Mouse (Mus musculus) liver, adult (tissue): Measurements from ENCODE around the gene Sp3.

ENCODE experiments used
- GATA4 ChIP-seq: IDR thresholded peaks from 2 replicates; pipeline ENCODE4 v1.6.1; 2014; ENCODE audit warnings: mild to moderate bottlenecking, low read length; ENCODE audit not compliant: insufficient replicate concordance

The Sp3 gene

DNA sequence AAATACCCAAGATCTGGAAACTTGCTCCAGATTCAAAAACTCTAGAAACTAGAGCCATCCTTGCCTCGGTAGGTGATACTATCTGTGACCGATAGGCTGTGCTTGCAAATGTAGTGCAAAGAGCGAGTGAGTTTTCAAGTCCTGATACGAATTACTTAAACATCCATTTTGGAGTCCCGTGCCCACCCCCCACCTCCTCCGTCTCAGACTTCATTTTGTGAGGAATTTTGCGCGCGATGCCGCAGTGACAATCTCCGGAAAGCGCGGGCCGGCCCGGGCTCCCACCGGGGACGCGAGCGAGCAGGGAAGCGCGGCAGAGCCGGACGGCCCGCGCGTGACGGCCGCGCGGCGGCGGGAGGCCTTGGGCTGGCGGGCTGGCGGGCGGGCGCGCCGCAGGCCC is 1.8 kb downstream of the Sp3 start:
- TF ChIP-seq GATA4 = no peak

DNA sequence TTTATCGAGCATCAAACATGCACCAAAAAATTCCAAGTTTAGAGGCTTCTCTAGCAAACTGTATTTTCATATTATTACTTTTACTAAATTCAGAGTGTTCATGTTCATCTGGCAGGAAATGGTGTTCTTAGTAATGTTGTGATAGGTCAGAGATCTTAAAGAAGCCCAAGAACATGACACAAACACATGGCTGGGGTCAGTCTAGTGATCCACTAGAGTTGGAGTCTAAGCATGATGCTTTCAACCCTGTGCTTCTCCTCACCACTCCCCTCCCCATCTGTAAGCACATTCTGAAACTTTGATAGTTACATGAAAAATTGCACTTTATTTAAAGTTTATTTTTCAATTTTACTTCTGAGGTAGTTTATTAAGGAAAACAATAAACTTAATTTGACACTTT is 3.0 kb downstream of the Sp3 start:
- TF ChIP-seq GATA4 = no peak

DNA sequence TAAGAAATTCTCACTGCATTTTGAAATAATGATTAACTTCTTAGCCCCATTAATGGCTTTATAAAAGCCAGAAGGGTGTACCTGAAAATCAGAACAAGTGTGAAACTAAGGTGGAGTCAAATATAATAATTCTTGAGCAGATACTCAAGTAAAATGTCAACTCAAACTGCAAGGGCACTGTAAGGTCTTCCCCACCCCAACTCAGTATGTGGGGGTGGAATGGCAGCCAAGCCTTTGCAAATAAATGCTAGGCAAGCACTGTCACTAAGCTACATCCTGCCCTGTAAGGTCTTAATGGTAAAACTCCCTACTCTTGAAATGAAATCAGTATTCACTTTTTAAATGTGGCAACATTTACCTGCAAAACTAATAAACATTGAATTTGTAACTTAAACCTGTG is 4.2 kb downstream of the Sp3 start:
- TF ChIP-seq GATA4 = no peak

DNA sequence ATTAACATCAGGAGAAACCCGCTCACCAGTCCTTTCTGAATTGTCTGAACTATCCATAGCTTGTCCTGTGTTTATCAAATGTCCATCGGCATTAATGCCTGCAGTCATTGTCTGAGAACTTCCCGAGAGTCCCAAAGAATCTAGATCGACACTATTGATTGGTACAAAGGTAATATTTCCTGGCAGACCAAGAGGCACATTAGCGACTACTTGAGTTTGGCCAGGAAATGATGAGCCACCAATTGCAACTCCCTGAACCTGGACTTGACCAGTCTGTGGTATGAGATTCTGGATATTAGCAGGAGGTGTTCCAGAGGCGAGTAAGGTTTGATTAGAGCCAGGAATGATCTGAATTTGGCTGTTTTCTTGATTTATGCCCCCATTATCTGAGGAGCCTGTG is 9.4 kb downstream of the Sp3 start:
- no peak for TF ChIP-seq GATA4

DNA sequence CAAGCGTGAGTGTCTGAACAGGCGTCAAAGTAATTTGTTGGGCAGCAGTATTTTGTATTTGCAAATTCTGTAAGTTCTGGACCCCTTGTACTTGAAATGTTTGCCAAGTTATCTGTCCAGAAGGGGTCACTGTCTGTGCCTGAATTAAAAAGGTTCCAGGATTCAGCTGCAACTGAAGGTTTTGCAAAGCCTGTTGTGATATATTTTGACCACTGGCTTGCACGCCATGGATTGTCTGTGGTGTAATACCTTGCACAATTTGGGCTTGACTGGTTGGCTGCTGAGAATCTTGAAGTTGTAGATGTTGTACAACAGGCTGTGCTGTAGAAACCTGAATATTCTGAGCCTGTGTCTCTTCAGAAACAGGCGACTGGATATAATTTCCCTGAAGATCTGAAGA is 9.9 kb downstream of the Sp3 start:
- TF ChIP-seq GATA4 = no peak

DNA sequence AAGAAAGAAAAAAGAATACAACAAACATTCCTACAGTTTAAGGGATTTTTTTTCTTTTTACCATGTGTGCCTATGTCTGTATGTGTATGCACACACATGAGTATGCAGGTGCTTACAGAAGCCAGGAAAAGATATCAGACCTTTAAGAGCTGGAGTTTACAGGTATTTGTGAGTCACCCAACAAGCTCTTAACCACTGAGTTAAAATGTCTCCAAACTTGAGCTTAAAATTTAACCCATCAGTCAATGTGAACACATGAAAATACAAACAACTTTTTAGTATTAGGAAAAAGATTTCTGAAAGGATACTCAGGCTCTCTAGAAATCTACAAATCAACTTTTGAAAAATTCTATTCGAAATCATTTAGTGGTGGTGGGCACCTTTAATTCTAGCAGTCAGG is 11.7 kb downstream of the Sp3 start:
- TF ChIP-seq GATA4 = no peak

DNA sequence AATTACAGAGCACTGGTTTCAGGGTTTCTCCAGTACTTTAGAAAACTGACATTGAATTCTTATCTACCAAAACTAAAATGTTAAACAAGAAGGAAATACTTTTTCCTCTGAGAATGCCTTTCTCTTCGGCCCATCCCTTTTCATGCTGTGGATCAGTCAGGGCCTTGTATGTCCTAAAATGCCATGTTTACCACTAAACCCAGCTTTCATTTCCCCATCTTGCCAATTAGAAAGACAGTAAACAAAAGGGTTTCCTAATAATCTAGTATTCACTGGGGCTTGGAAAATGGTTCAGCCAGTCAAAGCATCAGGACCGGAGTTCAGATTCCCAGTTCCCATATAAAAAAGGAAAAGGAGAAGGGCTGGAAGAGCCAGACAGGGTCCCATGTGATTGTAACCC is 14.8 kb downstream of the Sp3 start:
- TF ChIP-seq GATA4 = no peak

DNA sequence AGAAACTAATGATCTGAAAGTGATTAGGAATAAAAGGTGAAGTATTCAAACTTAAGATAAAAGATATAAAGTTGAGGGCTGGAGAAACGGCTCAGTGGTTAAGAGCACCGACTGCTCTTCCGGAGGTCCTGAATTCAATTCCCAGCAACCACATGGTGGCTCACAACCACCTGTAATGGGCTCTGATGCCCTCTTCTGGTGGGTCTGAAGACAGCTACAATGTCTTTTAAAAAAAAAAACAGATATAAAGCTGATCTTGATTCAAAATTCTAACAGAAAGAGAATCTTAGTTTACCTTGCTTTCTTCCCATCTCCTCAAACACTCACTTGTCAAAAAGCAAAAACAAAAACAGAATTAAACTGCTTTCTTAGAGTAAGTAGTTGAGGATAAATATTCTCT is 23.8 kb downstream of the Sp3 start:
- no peak for TF ChIP-seq GATA4

DNA sequence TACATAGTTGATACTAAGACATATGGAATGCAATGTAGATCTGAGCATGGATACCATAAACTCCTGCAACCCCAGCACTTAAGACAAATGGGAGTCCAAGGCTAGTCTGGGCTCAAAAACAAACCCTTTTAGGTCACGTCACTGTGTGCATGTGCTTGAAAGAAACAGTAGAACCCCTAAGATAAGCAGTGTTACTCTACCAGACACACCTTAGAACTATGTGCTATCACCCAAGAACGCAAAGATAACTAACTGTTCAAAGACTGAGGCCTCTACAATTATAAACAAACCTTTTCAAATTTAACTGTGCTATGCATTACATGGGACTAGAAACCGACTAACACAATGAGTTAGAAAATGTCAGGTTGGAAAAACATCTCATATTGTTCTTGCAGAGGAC is 27.3 kb downstream of the Sp3 start:
- no peak for TF ChIP-seq GATA4

DNA sequence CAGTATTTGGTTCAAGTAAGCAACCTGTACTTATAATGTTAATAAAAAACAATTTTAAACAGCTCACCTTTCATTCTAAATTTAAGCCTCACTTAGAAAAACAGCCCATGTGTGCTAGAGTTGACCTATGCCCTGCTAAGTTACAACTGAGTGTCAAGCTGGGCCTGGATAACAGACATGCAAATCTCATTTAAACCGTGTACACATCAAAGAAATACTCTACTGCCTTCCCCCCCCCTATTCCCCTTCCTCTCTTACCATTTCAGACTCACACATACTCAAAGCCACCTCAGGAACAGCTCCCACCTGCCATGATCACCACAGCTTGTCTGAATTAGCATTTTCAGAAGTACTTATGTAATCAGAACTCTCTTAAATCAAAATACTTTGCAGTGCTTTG is 44.3 kb downstream of the Sp3 start:
- no peak for TF ChIP-seq GATA4

DNA sequence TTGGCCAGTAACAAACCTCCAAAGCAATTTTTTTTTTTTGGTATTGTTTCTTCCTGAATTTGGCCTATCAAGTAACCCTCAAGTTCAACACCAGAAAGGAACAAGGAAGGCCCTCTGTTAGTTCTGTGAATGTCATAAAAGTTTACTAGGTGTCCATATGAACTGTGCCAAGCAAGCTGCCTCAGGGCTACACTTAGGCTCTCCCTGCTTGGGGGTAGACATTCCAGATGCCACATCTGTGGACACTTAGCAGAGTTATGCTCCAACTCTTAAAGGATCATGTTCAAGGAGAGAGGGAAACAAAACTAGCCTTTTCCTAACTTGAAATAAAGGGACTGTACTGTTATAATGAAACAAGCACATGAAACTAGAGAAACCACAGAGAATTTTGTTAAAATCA is 48.1 kb downstream of the Sp3 start:
- TF ChIP-seq GATA4 = no peak

DNA sequence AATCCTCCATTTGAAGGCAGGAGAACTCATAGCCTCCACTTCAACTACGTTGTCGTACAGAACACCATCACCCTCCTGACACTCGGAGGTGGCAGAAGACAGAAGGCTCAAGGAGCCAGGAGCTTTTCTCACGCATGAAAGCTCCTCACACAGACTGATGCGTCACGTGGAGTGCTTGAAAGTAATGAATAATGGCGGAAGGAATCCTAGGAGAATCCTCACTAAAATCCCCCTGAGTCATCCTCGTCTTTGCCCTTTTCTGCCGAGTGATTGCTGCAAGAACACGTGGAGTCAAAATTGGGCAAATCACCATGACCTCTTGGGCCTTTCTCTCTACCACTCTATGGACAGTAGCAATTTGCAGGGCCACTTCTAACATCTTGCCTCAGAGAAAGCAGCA is 55.3 kb downstream of the Sp3 start:
- no peak for TF ChIP-seq GATA4

DNA sequence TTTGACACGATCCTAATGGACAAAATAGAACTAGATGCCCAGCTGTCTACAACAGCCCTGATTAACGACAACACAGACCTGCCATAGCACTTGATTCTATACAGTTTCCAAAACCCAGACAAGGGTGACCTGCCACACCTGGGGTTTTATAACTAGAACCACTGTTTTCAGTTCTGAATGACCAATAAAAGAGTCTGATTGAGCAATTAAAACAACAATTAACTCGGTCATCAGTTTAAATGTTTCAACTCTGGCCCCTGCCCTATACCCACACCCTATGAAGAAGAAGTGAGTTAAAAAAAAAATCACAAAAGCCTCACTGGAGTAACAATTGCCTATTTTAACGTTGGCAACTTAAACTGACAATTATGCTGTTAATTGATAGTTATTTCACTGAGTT is 64.1 kb downstream of the Sp3 start:
- TF ChIP-seq GATA4 = no peak

DNA sequence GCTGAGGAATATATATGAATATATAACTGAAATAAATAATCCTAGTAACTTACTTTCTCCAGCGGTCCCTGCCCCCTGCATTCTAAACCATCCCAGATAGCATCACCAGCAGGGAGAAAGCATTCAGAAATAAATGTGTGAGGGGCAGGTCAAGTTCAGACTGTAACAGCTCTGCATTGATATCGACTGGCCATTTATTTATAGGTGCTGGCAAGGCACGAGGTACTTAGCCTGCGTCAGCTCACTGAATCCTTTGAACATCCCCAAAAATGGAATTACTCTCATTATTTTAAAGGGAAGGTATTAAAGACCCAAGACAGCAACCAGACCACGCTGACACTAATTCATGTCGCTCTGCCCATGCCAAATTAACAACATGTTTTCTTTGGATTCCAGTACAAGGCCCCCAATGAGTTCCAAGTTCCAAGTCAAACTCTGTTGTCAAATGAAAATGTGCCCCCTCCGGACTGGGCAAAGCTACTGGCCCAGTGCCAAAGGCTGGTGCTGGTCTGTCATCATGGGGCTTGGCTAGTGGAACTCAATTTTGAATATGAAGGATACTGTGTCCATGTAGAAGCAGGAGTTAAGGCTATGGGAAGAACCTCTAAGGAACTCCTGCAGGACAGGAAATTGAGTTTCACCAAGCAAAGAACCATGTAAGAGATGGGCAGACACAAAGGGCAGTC is 64.9 kb downstream of the Sp3 start:
- TF ChIP-seq GATA4 = no peak

DNA sequence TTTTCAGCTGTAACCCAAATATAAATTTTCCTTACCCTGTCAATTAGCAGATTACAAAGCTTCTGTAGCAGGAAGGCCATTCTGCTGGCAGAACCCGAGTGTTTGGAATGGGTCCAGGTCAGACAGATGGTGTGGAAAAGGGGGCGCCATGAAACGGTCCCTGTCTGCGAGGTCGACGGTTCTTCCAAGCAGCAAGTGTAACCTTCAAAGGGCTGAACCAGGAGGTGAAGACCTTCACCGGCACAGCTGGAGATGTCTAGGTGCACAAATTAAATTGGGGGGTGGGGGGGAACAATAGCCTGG is 66.8 kb downstream of the Sp3 start:
- TF ChIP-seq GATA4 = no peak

DNA sequence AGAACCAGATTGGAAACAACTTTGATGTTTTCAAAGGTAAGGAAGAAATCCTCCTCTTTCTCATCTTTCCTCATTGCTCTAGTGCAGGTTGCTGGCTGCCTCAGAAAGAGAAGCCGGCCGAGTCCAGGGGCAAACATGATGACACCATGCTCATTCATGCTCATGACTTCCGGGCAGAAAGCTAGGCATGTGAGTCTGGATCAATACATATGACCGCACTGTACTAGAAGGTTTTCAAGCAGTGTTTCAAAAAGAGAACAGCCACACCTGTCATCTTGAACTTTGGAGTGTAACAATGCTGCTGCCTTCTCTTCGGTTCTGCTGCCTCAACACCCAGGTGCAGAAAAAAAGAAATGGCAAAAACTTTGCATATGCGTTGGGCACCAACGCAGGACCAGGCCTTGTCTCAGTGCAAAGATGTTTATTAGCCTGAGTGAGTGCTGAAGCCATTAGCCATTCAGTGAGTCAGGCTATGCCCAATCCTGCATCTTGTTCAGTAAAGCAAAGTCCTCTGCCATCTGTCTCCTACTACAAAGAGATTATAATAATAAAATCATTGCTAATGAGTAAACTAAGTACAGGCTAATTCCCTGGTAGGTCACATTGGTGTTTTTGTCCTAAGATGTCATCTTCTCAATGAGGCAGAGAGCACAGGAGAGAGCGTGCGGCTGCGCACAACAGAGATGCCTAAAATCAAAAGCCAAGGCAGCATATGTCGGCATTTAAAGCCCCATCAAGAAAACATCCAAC is 67.4 kb downstream of the Sp3 start:
- no peak for TF ChIP-seq GATA4

DNA sequence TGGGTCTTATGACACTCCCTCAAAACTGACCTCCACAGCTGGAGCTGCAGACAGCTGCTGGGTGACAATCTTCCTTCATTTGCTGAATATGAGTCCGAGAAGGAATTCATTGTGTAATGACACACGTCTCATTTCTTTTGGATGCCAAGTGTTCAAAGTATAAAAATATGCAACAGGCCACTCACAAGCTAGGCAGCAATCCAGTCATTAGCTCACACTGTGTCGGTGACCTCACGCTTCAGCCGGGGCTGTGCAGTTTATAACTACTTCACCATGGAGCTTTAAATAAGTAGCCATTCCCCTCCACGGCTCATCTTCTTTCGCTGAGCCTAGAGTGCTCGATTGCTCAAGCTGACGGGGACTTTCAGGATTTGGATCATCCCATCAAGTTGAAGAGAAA is 68.7 kb downstream of the Sp3 start:
- no peak for TF ChIP-seq GATA4
